Mouse (Mus musculus) kidney, adult 2 months (tissue): Measurements from ENCODE around the gene C2cd5. TPM values are rescaled to one million over a fixed set of nuclear protein-coding genes. Genes with fewer than 3 reads are reported as not detected.

Experiments used
- DNase-seq: peaks from one replicate; pipeline ENCODE4 v3.0.0; 2021
- H3K27ac ChIP-seq: fragments of 200-500 bp; 2 replicates; pipeline ENCODE4 v1.5.1; 2012; ENCODE audit warnings: low read depth, low read length, control low read depth, inconsistent platforms; ENCODE audit not compliant: insufficient read depth
- H3K27me3 ChIP-seq: fragments of 200-500 bp; replicated peaks from 2 replicates; pipeline ENCODE4 v1.6.1; 2012; ENCODE audit warnings: mild to moderate bottlenecking, moderate library complexity, low read length, inconsistent platforms; ENCODE audit not compliant: control insufficient read depth, insufficient read depth
- H3K36me3 ChIP-seq: fragments of 200-500 bp; 2 replicates; pipeline ENCODE4 v1.6.1; 2012; ENCODE audit warnings: mild to moderate bottlenecking, moderate library complexity, low read length, inconsistent platforms; ENCODE audit not compliant: control insufficient read depth, insufficient read depth
- H3K4me1 ChIP-seq: fragments of 200-500 bp; 2 replicates; pipeline ENCODE4 v1.6.1; 2011; ENCODE audit warnings: low read length; ENCODE audit not compliant: control insufficient read depth, insufficient read depth
- H3K4me3 ChIP-seq: fragments of 200-500 bp; 2 replicates; pipeline ENCODE4 v1.5.1; 2011; ENCODE audit warnings: mild to moderate bottlenecking, low read depth, low read length, control low read depth; ENCODE audit not compliant: insufficient read depth
- CTCF ChIP-seq: fragments of 200-500 bp; conservative IDR thresholded peaks from 2 replicates; pipeline ENCODE4 v1.5.1; 2011; ENCODE audit warnings: low read depth, mild to moderate bottlenecking, control low read depth, low read length, moderate library complexity, mixed read lengths; ENCODE audit not compliant: insufficient read depth, insufficient read length
- POLR2A ChIP-seq: fragments of 200-500 bp; IDR thresholded peaks from one replicate; pipeline ENCODE4 v1.6.1; 2011; ENCODE audit warnings: low read depth, low read length, control low read depth
- WGBS: fragments of 180-500 bp; shearing (Covaris S2); methylation state at CpG from one replicate; pipeline ENCODE4 v1.1.7; 2018; 5-methylcytosine and 5-hydroxymethylcytosine counted together
- polyA plus RNA-seq: library from polyadenylated mRNA; depleted of rRNA; stranded (reverse); fragments of >200 nt; gene quantifications from 2 replicates; pipeline ENCODE4 v1.2.3, GENCODE M21; 2012

The C2cd5 gene
- polyA plus RNA-seq, 1 experiment: 14.1 TPM

DNA sequence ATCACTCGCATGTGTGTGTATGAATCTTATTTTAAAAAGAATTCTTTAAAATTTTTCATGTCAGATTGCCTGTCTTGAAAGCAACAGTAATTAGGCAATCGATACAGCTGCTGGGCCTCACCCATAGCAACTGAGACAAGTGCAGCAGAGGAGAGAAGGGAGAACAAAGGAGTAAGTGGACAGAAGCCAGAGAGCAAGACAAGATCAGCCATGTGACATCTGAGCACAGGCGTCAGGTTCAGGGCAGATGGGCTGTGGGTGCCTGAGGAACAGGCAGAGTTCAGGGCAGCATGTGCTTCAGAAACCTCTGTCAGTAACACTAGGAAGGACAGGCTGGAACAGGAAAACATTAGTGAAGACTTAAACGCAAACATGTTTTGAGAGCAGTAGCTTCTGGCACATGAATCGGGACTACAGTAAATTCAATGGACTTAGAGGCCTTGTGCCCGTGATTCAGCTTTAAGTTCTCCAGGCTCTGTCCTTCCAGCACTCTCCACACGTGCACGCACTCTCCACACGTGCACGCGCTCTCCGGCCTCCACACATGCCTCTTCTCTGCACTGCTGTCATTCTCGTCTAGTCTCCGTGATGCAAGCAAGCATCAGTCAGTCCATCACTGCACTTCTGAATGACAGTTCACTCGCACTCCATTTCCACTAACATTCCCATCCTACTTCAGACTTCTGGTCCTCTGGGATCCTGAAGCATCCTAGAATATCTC lies 52.2 kb downstream of the C2cd5 start:
- no peaks in the 10 kb centered on the region for H3K4me1 ChIP-seq
- TF ChIP-seq CTCF (no peak), POLR2A (no peak)

DNA sequence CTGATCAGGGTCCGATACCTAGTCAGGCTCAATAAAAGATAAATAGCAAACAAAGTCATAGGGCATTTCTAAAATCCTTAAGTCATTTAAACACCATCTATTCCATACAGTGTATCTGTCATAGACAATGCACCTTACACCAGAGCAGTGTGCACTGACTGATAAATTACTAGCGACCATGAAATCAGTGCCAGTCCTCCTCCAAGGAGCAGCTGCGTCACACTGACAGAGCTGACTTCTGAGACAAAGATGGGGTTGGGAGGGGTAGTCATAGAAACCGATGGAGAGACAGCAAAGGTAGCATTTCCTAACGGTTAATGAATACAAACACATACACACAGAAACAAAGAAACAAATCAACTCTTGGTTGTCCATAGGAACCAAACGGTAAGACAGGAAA lies 58.4 kb downstream of the C2cd5 start:
- no peaks in the 10 kb centered on the region for H3K36me3 ChIP-seq
- H3K27me3 ChIP-seq: no peaks in the 10 kb centered on the region
- H3K4me3 ChIP-seq: no peak overlapping the region
- TF ChIP-seq POLR2A (no peak), CTCF (no peak)
- no peak overlapping the region for H3K27ac ChIP-seq
- 74% methylated on average over 6 of the region's 6 CpGs for WGBS
- H3K4me1 ChIP-seq: no peaks in the 10 kb centered on the region
- no peak for DNase-seq

More for the DNA sequence above, 52.2 kb downstream of the C2cd5 start:
- H3K36me3 ChIP-seq: no peaks in the 10 kb centered on the region
- no peak overlapping the region for H3K27ac ChIP-seq
- 82% methylated on average over 15 of the region's 15 CpGs for WGBS
- no peaks in the 10 kb centered on the region for H3K27me3 ChIP-seq
- no peak for DNase-seq
- H3K4me3 ChIP-seq: no peak overlapping the region

DNA sequence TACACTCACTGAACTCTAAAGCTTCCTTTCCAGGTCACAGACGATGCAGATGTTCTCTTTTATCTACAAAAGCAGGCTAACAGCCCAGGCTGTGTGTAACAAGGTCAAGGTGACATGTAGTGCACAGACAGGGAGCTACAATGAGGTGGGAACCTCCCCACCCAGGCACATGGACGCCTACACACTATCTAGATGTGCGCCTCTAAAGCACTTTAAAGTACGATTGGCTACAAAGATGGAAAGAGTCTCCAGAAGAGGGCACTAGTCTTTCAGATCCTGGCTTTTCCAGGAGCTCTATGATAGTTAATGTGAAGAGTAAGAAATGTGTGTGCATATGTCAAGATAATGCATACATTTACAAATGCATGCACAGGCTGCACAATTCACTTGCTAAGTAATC lies 64.7 kb downstream of the C2cd5 start:
- no peaks in the 10 kb centered on the region; the same call in 1 of the 2 replicates for H3K36me3 ChIP-seq
- no peak for TF ChIP-seq CTCF
- no peak for TF ChIP-seq POLR2A
- no peaks in the 10 kb centered on the region for H3K4me1 ChIP-seq
- no peak overlapping the region for H3K4me3 ChIP-seq
- no peak for DNase-seq
- H3K27me3 ChIP-seq: no peaks in the 10 kb centered on the region
- H3K27ac ChIP-seq: no peak overlapping the region
- 49% methylated on average over 4 of the region's 4 CpGs for WGBS

DNA sequence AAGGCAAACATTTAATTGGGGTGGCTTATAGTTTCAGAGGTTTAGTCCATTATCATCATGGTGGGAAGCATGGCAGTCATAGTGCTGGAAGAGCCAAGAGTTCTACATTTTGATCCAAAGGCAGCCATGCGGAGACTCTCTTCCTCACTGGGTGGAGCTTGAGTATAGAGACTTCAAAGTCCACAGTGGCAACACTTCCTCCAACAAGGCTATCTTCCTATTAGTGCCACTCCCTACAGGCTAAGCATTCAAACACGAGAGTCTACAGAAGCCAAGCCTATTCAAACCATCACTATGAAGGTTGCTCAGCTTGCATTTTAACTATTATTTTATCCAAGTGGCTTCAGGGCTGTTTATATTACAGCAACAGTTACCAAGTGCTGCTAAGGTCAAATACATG lies 65.4 kb downstream of the C2cd5 start:
- DNase-seq: peak; percentile 39
- no peak overlapping the region for H3K4me3 ChIP-seq
- H3K27ac ChIP-seq: no peak overlapping the region
- TF ChIP-seq CTCF (no peak), POLR2A (no peak)
- H3K4me1 ChIP-seq: no peaks in the 10 kb centered on the region
- H3K27me3 ChIP-seq: no peaks in the 10 kb centered on the region
- no peaks in the 10 kb centered on the region; the same call in 1 of the 2 replicates for H3K36me3 ChIP-seq
- 62% methylated on average over 2 of the region's 2 CpGs for WGBS

DNA sequence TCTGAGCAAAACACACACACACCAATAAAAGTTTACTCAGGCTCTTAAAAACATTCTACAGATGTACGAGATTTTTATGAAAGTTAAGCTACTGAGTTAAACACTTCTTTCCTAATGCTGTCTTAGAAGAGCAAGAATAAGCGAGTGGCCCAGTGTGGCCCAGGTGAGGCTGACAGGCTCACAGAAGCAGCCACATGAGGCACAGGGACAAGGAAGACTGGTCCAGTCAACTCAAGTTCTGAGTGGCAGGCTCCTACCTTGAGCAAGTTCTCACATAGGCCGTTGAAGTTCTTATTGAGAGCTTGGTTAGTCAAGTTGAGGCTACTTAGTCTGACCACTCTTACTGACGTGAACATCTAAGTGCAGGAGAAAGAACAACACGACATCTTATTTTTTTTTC lies 69.4 kb downstream of the C2cd5 start:
- H3K27ac ChIP-seq: no peak overlapping the region
- 85% methylated on average over 5 of the region's 5 CpGs for WGBS
- TF ChIP-seq CTCF: no peak
- TF ChIP-seq POLR2A: no peak
- no peaks in the 10 kb centered on the region for H3K4me1 ChIP-seq
- H3K27me3 ChIP-seq: no peaks in the 10 kb centered on the region
- no peak for DNase-seq
- no peaks in the 10 kb centered on the region; the same call in 1 of the 2 replicates for H3K36me3 ChIP-seq
- no peak overlapping the region for H3K4me3 ChIP-seq

DNA sequence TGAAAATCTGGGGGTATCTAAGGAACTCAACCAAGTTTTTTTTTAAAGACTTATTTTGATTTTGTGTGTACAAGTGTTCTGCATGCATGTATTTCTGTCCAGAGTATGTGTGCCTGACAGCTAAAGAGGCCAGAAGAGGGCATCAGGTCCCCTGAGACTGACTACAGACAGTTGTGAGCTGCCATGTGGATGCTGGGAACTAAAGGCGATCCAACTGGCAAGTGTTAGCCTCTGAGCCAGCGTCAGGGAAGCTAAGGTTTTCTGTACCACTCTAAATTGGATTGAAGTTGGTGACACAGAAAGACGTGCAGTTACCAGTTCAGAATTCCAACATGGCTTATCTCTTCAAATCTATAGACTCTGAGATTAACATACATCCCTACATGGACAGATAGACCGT lies 72.0 kb downstream of the C2cd5 start:
- H3K4me1 ChIP-seq: no peaks in the 10 kb centered on the region
- no peak for DNase-seq
- H3K27me3 ChIP-seq: no peaks in the 10 kb centered on the region
- H3K4me3 ChIP-seq: no peak overlapping the region
- TF ChIP-seq POLR2A: no peak
- TF ChIP-seq CTCF: no peak
- WGBS: 94% methylated on average over 4 of the region's 4 CpGs
- H3K27ac ChIP-seq: no peak overlapping the region
- no peaks in the 10 kb centered on the region; the same call in 1 of the 2 replicates for H3K36me3 ChIP-seq

DNA sequence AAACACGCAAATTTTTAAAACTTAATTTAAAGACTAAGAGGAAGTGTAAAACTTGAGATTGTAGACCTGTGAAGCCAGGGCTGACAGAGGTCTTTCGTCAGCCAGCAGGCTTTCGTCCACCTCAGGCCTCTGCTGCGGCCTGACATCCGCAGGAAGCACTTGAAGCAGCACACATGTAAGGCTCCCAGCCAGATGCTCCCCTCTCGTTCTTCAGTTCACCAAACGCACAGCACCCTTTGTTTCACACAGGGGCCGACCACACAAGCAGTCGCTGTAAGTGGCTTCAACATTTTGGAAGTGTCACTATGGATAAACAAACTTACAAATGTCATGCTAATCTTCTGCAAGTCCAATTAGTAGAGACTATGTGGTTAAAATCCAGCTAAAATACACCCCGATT lies 72.5 kb downstream of the C2cd5 start:
- no peak overlapping the region for H3K27ac ChIP-seq
- no peaks in the 10 kb centered on the region for H3K4me1 ChIP-seq
- DNase-seq: no peak
- no peaks in the 10 kb centered on the region for H3K27me3 ChIP-seq
- no peaks in the 10 kb centered on the region; the same call in 1 of the 2 replicates for H3K36me3 ChIP-seq
- 76% methylated on average over 10 of the region's 10 CpGs for WGBS
- no peak overlapping the region for H3K4me3 ChIP-seq
- TF ChIP-seq CTCF: no peak
